Mouse (Mus musculus): ENCODE measurements around the gene Pygo2.

GRCm38 (mm10) chr3:89419571-89419970 lies 10.4 kb upstream of the Pygo2 start:
- no peak for TF ChIP-seq EP300 (IDR thresholded peaks at IDR 0.05; ENCODE audit: low read depth)
- no peak for TF ChIP-seq CTCF (IDR thresholded peaks at IDR 0.05; ENCODE audit: low read depth)
